Mouse (Mus musculus) duodenum, adult 2 months (tissue): ENCODE measurements around the gene Creb3. TPM values are rescaled to one million over a fixed set of nuclear protein-coding genes. Genes with fewer than 3 reads are reported as not detected.

Experiments
- polyA plus RNA-seq: library from polyadenylated mRNA; depleted of rRNA; stranded (reverse); fragments of >200 nt; gene quantifications from 2 replicates; pipeline ENCODE4 v1.2.3, GENCODE M21; 2012; ENCODE audit warnings: low replicate concordance; rRNA removed

The Creb3 gene
- polyA plus RNA-seq = 123 and 169 TPM in 2 replicates

GRCm38 (mm10) chr4:43561997-43562768 lies at the start of gene Creb3, which contains the start of gene Tln1:
Creb3 (plus strand) TSS chr4:43562332.
Tln1 (minus strand) TSS chr4:43562691.

GRCm38 (mm10) chr4:43578376-43579204 lies 16.5 kb downstream of the Creb3 start, which contains the start of the genes Rgp1 and Gba2:
Rgp1 (plus strand) TSS chr4:43578715.
Gba2 (minus strand) TSS chr4:43578873.

GRCm38 (mm10) chr4:43584444-43585416 lies 22.6 kb downstream of the Creb3 start, which contains the start of gene Msmp:
Msmp (minus strand) TSS chr4:43584494.

Other genes starting within 250 kb of the Creb3 start
- gene Rusc2, start 180.4 kb upstream of the Creb3 start, polyA plus RNA-seq = 8.1 and 9.9 TPM in 2 replicates
- gene Fam166b, start 133.2 kb upstream of the Creb3 start, polyA plus RNA-seq = 0.15 and 0.32 TPM in 2 replicates
- 82.2 and 96.7 TPM in 2 replicates for gene Tesk1, start 120.4 kb upstream of the Creb3 start, polyA plus RNA-seq
- gene Cd72, start 107.7 kb upstream of the Creb3 start, polyA plus RNA-seq = 2.3 and 3.4 TPM in 2 replicates
- gene Sit1, start 78.6 kb upstream of the Creb3 start, polyA plus RNA-seq = 1.0 and 1.3 TPM in 2 replicates
- 470 and 876 TPM in 2 replicates for gene Ccdc107, start 69.4 kb upstream of the Creb3 start, polyA plus RNA-seq
- gene Arhgef39, start 62.6 kb upstream of the Creb3 start, polyA plus RNA-seq = 41.0 and 46.8 TPM in 2 replicates
- 55.7 and 182 TPM in 2 replicates for gene Car9, start 55.4 kb upstream of the Creb3 start, polyA plus RNA-seq
- gene Tpm2, start 38.6 kb upstream of the Creb3 start, polyA plus RNA-seq = 26.4 and 45.4 TPM in 2 replicates
- gene Tln1, start 359 bp downstream of the Creb3 start, polyA plus RNA-seq = 45.3 and 46.9 TPM in 2 replicates
- gene Rgp1, start 16.4 kb downstream of the Creb3 start, polyA plus RNA-seq = 27.0 and 43.1 TPM in 2 replicates
- gene Gba2, start 16.5 kb downstream of the Creb3 start, polyA plus RNA-seq = 6.5 and 8.3 TPM in 2 replicates
- 0.26 TPM in 1 of 2 replicates, not detected in the other for gene Msmp, start 22.2 kb downstream of the Creb3 start, polyA plus RNA-seq
- gene Npr2, start 69.6 kb downstream of the Creb3 start, polyA plus RNA-seq = 4.7 and 10.2 TPM in 2 replicates
- gene Spag8, start 91.3 kb downstream of the Creb3 start, polyA plus RNA-seq = 0.52 and 0.68 TPM in 2 replicates
- gene Hint2, start 94.1 kb downstream of the Creb3 start, polyA plus RNA-seq = 62.8 and 89.1 TPM in 2 replicates
- 4.5 and 6.5 TPM in 2 replicates for gene Tmem8b, start 106.6 kb downstream of the Creb3 start, polyA plus RNA-seq
- not detected in 2 replicates for gene Fam221b, start 106.8 kb downstream of the Creb3 start, polyA plus RNA-seq
- not detected in 2 replicates for gene Olfr70, start 138.5 kb downstream of the Creb3 start, polyA plus RNA-seq
- gene Olfr71, start 147.9 kb downstream of the Creb3 start, polyA plus RNA-seq = not detected in 2 replicates
- 2.7 and 2.8 TPM in 2 replicates for gene Hrct1, start 164.9 kb downstream of the Creb3 start, polyA plus RNA-seq
- 0.65 and 0.94 TPM in 2 replicates for gene Spaar, start 167.7 kb downstream of the Creb3 start, polyA plus RNA-seq
- not detected in 2 replicates for gene Olfr159, start 208.7 kb downstream of the Creb3 start, polyA plus RNA-seq